Mouse (Mus musculus) Patski (cell line): ENCODE results near the gene Hsf2bp. TPM values are rescaled to one million over a fixed set of nuclear protein-coding genes. Genes with fewer than 3 reads are reported as not detected.
A peak's percentile ranks its signal among the peaks of the same experiment; 100 is the strongest.

Experiments used
- ATAC-seq: fragments of 100-300 bp; one replicate; pipeline ENCODE4 v1.8.0; 2021
- CTCF ChIA-PET: fragments of 350-600 bp; sonication (Branson Sonifier 250); formaldehyde crosslinking; loops from one replicate; lab custom pipeline; 2022; ENCODE audit warnings: inconsistent platforms; lab: Charles Lee
- POLR2A ChIA-PET: fragments of 350-600 bp; sonication (Branson Sonifier 250); formaldehyde crosslinking; loops from one replicate; lab custom pipeline; 2022; ENCODE audit warnings: antibody characterized with exemption, inconsistent platforms; lab: Charles Lee
- DNase-seq: peaks from one replicate; pipeline ENCODE4 v3.0.0-alpha.2; 2011; ENCODE audit warnings: low read depth, low spot score
- H3K27me3 ChIP-seq: fragments of 371-371 bp; one replicate; pipeline ENCODE4 v1.5.1; 2021
- CTCF ChIP-seq: fragments of 100-300 bp; IDR thresholded peaks from one replicate; pipeline ENCODE4 v1.5.1; 2021
- in situ Hi-C: fragments of 300-500 bp; cut with MboI; formaldehyde crosslinking; loops from 3 replicates; pipeline ENCODE4 v1.11.1; 2018; ENCODE audit warnings: low pct_unique_long_range_greater_than_20kb, mixed read lengths
- polyA plus RNA-seq: library from polyadenylated mRNA; unstranded; gene quantifications from one replicate; pipeline ENCODE4 v1.2.3, GENCODE M21; 2021

The Hsf2bp gene
- polyA plus RNA-seq, 1 experiment from 2014 or later, result 0.64 TPM

DNA sequence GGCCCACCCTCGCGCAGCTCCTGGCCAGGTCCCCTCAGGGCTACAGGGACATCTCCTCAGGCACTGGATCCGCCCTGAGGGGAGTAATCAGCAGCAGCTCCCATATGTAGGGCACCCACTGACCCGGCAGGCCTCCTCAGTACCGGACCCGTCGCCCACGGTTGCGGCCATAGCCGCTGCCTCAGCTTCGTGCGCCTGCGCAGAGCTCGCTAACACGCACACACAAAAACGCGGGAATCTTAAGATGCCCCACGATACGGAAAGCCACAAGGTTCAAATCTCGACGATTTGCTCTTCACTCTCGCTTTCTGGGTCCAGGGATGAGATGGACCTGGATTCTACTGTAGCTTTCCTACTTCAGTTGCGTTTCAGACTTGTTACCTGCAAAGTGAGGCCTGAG lies 1.8 kb downstream of the Hsf2bp start:
- CTCF ChIA-PET, result no interaction called here
- TF ChIP-seq CTCF, result no peak
- POLR2A ChIA-PET, result no interaction called here
- in situ Hi-C loops, result no loop called here
- no peak for DNase-seq
- ATAC-seq, result no peak
- no peaks in the 10 kb centered on the region for H3K27me3 ChIP-seq

DNA sequence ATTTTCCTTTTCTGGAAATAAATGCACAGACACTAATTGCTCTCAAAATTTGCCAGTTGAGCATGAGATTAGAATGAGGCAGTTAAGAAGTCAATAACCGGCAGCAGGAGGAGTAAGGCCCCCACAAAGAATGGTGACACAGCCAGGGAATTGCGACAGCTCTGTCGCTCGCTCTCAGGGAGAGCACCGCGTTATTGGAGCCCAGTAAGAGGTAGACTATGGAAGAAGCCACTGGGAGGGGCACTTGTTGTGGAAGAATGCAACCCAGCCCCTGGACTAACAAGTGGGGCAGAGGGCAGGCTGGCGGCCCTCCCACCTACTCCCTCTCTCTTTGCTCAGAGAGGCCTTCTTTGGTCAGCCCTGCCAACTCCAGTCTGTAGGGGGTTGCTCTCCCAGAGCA lies 4.5 kb downstream of the Hsf2bp start:
- no peak for TF ChIP-seq CTCF
- in situ Hi-C loops, result no loop called here
- POLR2A ChIA-PET, result no interaction called here
- CTCF ChIA-PET, result no interaction called here
- ATAC-seq (no peak), DNase-seq (no peak)
- no peaks in the 10 kb centered on the region for H3K27me3 ChIP-seq

DNA sequence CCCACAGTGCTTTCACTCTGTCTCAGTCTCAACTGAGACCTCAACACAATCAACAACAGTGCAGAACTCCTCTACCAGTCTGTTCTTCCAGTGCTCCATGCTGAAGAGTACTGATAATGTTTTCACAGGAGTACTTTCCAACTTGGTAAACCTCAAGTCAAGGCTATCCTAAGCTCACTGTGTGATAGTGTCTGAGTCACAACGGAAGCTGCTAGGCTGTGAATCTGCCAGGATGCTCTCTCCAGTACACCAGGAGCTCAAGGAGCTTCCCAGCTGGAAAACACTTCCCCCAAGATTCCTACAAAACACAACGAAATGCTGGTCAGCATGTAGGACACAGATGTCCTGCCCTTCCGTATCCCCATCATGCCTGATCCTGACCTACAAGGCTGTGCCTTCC lies 7.8 kb downstream of the Hsf2bp start:
- CTCF ChIA-PET, result interaction anchor here (1.0 to 2.4 kb wide), 10 partner anchors 12 to 348 kb away, joined by 3 to 9 read pairs (median 4); no protein-coding TSS in a partner anchor
- POLR2A ChIA-PET, result no interaction called here
- ATAC-seq (no peak), DNase-seq (no peak)
- in situ Hi-C loops, result loop anchor here (5.0 to 10.0 kb wide), 2 partner anchors 44 to 514 kb away; partner anchors contain the start of gene Wdr4
- H3K27me3 ChIP-seq, result no peaks in the 10 kb centered on the region
- no peak for TF ChIP-seq CTCF

DNA sequence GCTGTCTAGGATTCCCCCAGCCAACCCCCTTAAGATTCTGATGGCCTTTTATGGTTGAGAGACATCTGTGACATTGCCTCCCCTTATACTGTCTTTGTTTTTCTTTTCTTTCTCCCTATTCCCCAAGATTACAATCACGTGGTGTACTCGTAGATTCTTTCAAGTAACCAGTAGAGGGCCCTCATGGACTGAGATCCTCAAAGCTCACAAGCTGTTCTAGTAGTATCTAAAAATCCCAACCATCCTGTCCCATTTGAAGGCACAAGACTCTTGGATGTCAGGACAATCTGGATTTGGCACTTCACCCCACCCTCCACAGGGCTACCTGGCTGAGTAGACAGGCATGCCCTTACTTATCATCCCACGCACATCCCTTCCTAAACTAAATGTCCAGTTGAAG lies 8.5 kb downstream of the Hsf2bp start:
- CTCF ChIA-PET, result interaction anchor here (0.8 to 2.4 kb wide), 12 partner anchors 13 to 347 kb away, joined by 3 to 9 read pairs (median 4); no protein-coding TSS in a partner anchor
- in situ Hi-C loops, result loop anchor here (5.0 to 10.0 kb wide), 2 partner anchors 45 to 513 kb away; partner anchors contain the start of gene Wdr4
- no peak for DNase-seq
- TF ChIP-seq CTCF, result no peak
- POLR2A ChIA-PET, result interaction anchor here (0.5 kb wide), 1 partner anchor 404 kb away, joined by 4 read pairs; no protein-coding TSS in a partner anchor
- ATAC-seq, result no peak
- H3K27me3 ChIP-seq, result no peaks in the 10 kb centered on the region

DNA sequence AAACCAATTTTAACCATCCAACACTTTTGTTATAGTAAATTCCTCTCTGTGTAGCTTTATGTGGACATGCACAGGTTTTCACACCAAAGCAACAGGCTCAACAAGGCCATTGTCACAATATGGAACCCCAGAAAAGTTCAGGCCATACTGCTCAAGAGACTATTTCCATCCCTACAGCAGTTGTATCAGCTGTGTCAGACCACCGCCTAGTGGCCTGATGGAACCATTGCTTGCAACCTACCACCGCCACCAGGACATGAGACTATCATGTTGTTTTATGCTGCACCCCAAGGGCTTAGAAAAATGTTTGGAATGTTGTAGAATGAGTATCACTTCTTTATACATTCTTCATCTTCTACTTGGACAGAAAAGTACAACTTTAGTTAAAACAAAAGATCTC lies 10.8 kb downstream of the Hsf2bp start:
- POLR2A ChIA-PET, result interaction anchor here (0.6 to 1.4 kb wide), 2 partner anchors 93 to 171 kb away, joined by 4 to 6 read pairs; no protein-coding TSS in a partner anchor
- DNase-seq (no peak), ATAC-seq (peak; percentile 51)
- in situ Hi-C loops, result loop anchor here (5.0 to 10.0 kb wide), 2 partner anchors 47 to 511 kb away; partner anchors contain the start of gene Wdr4
- no peaks in the 10 kb centered on the region for H3K27me3 ChIP-seq
- CTCF ChIA-PET, result interaction anchor here (0.7 to 2.1 kb wide), 15 partner anchors 9 to 347 kb away, joined by 3 to 9 read pairs (median 3); no protein-coding TSS in a partner anchor
- peak; percentile 98 for TF ChIP-seq CTCF

DNA sequence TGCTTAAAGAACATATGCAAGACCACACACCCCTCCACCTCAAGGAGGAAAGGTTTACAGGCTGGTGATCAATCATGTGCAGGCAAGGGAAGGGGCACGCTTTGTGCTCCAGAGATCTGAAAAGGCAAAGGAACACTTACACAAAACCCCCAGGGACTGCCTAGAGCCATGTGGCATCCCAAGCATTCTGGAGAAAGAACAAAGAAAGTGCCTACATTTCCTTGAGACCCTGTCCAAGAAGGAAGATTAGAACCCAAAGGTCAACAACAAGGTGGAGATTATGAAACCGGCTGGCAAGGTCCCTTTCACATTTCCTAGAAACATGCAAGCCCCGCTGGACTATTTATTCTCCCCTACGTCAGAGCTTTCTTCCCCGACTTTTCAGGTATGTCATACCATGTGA lies 11.5 kb downstream of the Hsf2bp start:
- DNase-seq (no peak), ATAC-seq (no peak)
- POLR2A ChIA-PET, result interaction anchor here (0.6 to 1.4 kb wide), 2 partner anchors 92 to 171 kb away, joined by 4 to 6 read pairs; no protein-coding TSS in a partner anchor
- in situ Hi-C loops, result loop anchor here (5.0 to 10.0 kb wide), 6 partner anchors 48 to 510 kb away; partner anchors contain the start of genes Sik1 and Wdr4
- CTCF ChIA-PET, result interaction anchor here (0.7 to 2.1 kb wide), 15 partner anchors 9 to 346 kb away, joined by 3 to 9 read pairs (median 3); no protein-coding TSS in a partner anchor
- TF ChIP-seq CTCF, result no peak
- no peaks in the 10 kb centered on the region for H3K27me3 ChIP-seq

DNA sequence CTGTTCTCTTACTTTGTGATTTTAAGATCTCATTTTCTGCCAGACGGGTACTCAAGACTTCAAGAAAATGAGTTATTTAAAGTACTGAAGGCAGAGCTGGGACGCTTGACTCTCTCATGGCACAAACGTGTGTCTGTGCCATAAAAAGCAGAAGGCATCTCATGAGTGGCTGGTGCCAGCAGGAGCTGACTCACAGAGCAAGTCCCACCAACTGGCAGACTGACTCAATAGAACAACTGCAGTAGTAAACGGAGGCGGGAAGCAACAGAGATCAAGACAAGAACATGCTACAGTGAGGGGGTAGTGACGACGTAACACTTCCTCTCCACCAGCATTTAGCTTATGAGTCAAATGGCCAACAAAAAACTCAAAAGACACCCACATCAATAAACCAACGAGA lies 13.1 kb downstream of the Hsf2bp start:
- in situ Hi-C loops, result loop anchor here (5.0 to 10.0 kb wide), 5 partner anchors 91 to 508 kb away; partner anchors contain the start of genes Sik1 and Wdr4
- DNase-seq (no peak), ATAC-seq (peak; percentile 33)

DNA sequence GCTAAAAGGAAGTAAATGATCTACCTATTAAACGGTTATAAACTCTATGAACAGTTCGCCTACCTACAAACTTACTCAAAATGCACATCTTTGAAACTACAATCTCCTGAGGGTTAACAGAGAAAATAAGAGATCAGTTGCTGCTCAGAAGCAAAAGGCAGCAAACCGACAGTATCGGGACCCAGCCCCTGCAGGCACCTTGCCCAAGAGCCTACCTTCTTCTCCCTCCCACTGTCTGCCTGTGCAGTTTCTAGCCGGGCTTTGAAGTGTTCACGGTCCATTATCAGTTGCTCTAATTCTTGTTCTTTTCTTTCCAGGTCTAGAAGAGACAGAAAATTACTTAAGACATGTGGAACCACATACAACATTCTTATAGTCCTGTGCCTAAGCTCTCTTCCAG lies 13.6 kb downstream of the Hsf2bp start:
- in situ Hi-C loops, result loop anchor here (5.0 to 10.0 kb wide), 5 partner anchors 90 to 508 kb away; partner anchors contain the start of genes Sik1 and Wdr4
- no peak for TF ChIP-seq CTCF
- no peak for ATAC-seq
- H3K27me3 ChIP-seq, result no peaks in the 10 kb centered on the region
- ChIA-PET POLR2A (no interaction called here), CTCF (interaction anchor here (1.2 to 1.7 kb wide), 3 partner anchors 40 to 330 kb away, joined by 3 to 5 read pairs (median 3); no protein-coding TSS in a partner anchor)
- no peak for DNase-seq

More for the DNA sequence above, 13.1 kb downstream of the Hsf2bp start:
- H3K27me3 ChIP-seq, result no peaks in the 10 kb centered on the region
- POLR2A ChIA-PET, result no interaction called here
- no peak for TF ChIP-seq CTCF
- CTCF ChIA-PET, result interaction anchor here (0.9 to 1.7 kb wide), 5 partner anchors 40 to 333 kb away, joined by 3 to 5 read pairs (median 3); no protein-coding TSS in a partner anchor

DNA sequence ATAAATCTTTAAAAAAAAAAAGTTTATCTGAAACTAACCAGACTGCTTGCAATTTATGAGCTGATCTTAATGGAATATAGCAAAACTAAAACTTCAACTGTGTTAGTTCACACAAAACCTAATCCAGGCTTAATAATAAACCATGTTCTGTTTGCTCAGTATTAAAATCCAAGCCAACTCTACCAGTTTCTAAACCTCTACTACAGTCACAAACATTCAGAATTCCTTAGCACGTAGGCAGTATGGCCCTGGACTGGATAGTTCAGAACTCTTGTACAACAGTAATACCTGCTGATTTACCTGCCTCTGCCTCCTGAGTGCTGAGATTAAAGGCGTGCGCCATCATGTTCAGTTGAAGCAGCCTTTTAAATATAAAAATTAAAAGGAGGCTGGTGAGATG lies 14.2 kb downstream of the Hsf2bp start:
- ATAC-seq (no peak), DNase-seq (no peak)
- ChIA-PET POLR2A (no interaction called here), CTCF (no interaction called here)
- in situ Hi-C loops, result loop anchor here (5.0 to 10.0 kb wide), 5 partner anchors 90 to 507 kb away; partner anchors contain the start of genes Sik1 and Wdr4
- H3K27me3 ChIP-seq, result no peaks in the 10 kb centered on the region
- TF ChIP-seq CTCF, result no peak

DNA sequence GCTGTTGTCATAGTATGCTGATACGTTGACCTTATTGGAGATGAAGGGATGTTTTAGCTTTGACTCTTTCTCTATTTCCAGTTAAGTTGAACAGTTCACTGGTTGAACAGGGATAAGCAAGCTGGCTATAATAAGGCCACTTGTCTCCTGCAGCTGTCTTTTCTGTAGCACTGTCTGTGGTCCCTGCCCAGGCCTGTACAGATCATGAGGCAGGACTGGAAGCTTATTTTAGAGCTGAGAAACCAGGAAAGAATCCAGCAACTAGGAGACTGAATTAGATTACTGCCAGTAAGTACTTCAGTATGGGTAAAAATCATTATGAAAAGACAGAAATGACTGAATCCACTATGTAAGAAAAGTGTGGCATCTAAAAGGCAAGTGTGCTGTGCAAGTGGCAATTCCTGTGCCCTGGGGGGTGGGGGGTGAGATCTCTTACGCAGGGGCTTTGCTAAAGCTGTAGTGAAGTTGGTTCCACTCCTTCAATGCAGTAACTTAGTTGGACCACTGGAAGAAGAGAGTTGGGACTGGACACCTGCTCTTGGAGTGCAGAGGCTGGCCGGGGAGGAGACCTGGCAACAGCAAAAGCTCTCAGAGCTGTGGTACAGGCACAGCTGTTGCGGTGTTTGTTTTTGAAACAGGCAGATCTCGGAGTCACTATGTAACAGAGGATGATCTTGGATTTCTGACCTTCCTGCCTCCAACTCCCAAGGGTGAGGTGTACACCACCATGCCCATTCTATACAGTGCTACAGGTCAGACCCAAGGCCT lies 17.8 kb downstream of the Hsf2bp start:
- no peak for ATAC-seq
- POLR2A ChIA-PET, result no interaction called here
- in situ Hi-C loops, result no loop called here
- H3K27me3 ChIP-seq, result no peaks in the 10 kb centered on the region
- CTCF ChIA-PET, result interaction anchor here (1.5 to 1.6 kb wide), 2 partner anchors 9 to 141 kb away, joined by 3 read pairs; no protein-coding TSS in a partner anchor
- no peak for DNase-seq
- TF ChIP-seq CTCF, result no peak
